Mouse (Mus musculus) WW6 (cell line): ENCODE measurements at regions not wholly inside any gene's neighbourhood (a gene's known extent, or its start where the extent isn't known, plus 50 kb on each side); places are given as distances from the start of the nearest gene placed in this dataset.

Source experiments
- DNase-seq: peaks from one replicate; pipeline ENCODE4 v3.0.0-alpha.2; 2013; ENCODE audit warnings: low read depth, low spot score

DNA sequence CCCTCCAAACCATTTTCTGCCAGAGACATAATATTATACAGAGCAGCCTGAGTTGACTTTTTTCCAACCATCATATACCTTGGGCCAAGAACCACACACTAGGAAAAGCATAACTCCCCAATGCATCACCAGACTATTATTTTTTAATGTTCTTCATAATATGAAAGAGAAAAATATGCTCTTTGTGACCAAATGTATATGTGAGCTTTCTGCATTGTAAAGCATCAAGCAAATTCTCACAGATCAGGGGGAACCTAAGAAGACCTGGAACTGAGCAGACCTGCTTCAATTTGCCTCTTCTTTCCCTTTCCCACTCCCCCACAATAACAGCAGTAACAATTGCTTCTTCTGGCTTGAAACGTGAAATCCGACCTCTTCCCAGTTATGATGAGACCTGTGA, 407.6 kb downstream of the Atp6ap1l start:
- DNase-seq, result no peak

DNA sequence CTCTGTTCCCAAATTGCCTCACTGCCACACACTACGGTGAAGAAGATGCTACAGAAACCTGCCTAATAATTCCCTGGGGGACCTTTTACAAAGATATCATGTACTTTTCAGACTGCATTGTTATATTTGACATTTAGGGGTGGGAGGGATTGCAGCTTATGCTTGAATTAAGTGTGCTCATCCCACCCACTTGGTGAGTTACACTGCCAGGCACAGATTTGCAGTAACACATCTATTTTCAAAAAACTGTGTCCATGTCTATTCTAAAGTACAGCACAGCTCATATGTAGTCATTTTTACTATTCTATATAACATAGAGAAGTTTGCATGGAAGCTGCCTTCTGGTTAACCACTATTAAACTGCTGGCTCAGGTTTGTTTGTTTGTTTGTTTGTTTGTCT, 404.3 kb upstream of the Xrcc4 start:
- DNase-seq, result no peak

DNA sequence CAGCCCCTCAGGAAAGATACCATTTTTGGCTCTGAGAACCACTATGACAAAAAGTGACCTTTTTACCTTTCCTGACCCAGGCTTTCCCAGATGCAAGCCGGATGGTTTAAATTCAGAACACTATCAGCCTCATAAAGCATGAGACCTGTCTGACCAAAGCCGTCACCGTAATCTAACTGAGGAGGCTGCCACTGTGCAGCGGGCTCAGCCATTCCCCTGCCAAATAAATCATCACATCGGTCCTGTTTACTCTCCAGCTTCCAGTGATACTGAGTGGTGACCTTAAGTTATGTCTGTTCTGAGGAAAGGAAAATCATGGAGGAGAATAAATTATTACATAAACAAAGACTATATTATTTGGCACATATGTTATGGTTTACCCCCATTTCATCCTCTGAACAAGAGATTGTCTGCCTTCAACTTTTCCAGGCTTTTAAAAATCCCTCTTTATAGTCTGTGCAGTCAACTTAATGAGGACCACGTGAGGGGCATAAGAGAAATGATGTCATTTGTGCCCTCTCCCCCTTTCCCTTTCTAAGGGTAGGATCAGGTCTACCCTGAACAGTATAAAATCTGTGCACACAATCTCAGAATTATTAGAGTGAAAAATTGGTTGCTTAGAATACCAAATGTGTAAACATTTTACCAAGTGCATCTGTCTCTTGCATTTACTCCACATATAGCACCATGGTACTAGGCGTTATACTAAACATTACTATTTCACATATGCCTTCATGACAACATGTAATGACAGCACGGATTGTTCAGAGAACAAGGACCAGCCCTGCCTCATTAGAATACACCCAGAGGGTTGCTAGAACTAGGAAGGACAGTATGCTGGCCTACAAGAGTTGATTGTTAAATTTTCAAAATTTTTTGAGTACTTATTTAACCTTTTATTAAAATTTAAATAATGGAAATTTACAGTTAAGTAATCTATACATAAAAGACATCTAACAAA, 401.9 kb upstream of the Xrcc4 start:
- no peak for DNase-seq

DNA sequence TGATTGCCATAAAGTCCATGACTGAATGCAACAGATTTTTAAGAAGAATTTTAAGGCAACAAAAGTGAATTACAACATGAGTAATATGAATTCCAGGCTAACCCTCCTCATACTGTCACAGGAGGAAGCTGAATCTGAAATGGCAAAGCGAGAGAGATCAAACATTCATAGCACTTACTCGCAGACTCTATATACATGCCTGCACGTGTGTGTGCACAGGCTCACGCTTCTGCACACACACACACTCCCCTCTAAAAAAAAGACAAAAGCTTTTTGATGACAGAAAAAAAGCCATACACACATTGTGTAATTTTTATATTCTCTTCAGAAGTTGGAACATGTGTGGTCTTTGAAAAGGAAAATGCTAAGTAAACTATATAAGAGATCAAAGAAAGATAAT, 391.1 kb upstream of the Xrcc4 start:
- DNase-seq, result no peak

DNA sequence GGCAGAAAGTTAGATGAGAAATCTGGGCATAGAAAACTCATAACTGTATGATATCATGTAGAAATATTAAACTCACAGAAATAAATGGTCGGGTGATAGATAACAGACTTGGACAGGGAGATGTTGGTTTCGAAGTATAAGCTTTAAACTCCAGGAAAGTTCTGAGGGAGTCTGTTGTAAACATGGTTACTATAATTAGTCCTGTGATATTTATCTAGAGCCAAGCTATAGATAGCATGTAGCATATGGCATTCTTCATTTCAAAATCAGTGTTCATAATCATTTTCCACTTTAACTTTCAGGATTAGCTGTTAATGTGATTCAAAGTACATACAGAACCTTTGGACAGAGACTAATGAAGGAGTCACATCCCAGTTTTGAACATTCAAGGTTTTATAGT, 387.5 kb upstream of the Xrcc4 start:
- DNase-seq, result no peak

DNA sequence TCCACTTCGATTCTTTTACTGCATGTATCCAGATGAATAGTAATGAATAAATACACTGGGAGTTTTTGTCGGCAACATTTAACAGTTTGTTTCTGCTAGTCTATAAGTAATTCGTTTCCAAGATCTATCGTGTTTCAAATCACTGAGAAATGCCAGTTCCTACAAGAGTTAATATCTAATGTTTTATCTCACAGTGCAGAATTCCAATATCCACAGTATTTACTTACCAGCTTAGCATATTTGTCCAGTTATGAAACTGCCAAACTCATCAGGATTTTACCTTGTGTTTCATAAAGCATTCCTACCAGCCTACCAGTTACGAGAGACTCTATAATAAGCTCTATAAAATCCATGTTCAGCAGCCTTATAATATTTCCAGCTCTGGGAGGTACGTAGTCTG, 385.1 kb upstream of the Xrcc4 start:
- no peak for DNase-seq

DNA sequence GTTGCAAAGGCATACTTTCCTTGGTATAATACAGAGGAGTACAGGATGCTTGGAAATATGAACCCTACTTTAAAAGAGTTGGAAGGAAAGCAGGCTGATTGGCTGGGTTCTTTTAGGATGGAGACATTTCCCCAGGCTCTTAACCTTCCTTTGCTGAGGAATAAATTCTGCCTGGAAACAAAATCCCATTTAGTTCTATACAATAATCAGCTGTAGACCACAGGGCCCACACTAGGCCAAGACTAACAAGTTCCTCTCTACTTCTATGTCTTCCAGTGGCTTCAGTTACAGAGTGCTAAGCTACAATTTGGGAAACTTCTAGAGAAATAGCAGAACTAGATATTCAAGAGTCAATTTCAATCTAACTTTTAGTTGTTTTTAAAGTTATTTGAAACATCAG, 384.6 kb upstream of the Xrcc4 start:
- DNase-seq, result no peak

DNA sequence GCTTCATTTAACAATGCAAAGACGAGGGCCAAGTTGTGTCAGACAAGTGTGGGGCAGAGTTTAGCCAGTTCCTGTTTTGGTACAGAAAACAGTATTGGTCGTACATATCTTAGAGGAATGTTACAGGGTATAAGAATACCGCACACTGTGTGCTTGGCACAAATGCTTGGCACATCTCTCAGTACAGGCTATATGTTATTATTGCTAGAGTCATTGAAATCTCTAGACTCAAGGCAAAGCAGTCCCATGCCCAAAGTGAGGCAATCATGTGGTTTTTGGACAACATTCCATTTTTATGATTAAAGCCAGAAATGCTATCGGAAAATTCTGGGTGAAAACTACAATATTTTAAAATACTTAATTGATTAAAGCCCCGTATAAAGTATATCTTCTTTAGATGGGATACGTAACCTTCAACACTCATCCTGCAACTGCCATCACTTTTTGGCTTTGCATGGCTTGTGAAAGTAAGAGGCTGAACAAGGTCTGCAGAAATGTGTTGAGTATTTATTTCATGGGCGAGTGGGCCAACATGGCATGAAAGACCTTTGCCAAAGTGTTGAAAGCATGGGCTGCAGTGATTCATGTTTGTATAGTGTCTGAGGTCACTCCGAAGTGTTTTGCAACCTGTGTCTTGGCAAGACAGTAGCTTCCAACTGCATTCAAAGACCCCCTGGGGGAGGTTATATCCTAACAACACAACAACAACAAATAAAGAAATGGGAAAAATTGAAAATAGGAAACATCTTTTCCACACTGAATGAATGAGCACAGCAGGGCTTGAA, 383.8 kb upstream of the Xrcc4 start:
- no peak for DNase-seq

DNA sequence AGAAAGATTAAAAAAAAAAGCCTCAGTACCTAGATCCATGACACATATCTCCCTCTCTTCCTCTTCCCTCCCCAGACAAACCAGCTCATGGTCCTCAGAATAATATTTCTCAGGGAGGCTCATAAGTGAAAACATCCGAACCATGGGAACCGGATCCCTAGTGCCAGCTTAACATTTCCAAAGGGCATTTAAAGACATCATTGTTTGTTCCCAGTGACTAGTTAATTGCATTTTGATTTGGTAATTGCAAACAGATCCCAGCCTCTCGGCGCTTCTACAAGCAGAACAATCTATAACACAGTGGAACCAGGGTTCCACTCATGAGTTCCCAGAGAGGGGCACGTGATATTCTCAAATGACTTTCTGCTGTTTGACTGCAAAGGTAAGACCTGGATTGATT, 376.7 kb upstream of the Xrcc4 start:
- no peak for DNase-seq

DNA sequence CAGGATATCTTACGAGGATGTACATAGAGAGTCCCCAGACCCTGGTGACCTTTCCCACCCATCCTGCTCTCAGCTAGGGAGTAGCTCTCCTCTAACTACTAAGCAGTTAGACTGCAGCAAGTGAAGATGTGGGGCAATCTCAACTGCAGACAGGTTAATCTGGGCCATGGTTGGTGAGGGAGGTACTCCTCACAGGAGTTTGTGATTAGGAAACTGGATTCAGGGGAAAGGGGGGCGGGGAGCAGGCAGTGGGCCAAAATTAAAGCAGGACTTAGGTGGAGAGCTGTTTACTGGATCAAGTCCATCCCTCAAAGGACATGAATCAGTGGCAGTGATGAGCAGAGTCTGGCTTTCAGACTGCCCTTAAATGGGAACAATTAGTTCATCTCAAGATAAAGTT, 374.6 kb upstream of the Xrcc4 start:
- DNase-seq, result no peak

DNA sequence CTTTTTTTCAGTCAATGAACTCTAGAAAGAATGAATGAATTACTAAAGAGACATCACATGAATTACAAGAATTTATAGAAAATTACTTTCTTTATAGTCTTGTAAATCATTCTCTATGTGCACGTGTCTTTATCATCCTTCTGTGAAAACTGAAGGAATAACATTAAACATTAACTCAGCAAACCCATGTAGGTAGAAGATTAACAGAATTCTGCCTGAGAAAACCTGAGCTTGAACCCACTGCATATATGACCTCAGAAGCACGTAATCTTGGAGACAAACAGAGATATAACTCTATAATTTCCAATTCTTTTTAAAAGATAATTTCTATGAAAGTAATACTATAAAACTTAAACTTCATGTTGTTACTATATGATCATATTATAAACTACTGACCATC, 374.0 kb upstream of the Xrcc4 start:
- no peak for DNase-seq

DNA sequence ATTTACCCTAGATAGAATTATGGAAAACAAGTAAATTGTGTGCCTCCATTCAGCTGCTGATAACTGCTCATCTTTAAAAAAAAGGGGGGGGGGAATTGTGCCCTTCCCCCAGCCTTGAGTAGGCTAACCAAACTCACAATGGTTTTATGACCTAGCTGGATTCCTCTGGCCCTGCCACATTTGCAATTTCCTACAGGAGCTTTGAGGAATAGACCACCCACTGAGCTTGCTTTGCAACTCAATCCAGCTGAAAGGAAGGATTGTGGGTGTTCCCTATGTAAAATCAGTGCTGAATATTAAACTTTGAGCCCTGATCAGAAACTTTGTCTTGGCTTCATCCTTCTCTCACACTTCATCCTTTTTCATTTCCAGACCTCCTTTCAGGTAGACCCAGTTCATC, 365.2 kb upstream of the Xrcc4 start:
- peak; percentile 5 for DNase-seq

DNA sequence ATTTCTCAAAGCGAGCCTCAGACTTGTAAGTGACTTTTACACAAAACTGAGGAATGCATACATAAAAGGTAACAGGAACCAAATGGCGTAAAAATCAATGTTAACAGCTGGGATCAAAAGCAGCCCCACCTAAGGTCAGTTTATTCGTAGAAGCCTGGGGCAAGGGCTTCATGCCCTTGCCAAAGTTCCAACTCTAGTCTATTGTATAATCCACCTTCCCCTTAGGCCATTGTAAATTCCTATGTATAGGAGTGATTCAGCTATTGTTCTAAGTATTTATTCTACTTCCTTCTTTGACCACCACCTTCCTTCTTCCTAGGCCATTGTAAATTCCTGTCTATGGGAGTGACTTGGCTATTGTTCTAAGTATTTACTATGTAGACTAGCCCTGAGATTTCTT, 337.5 kb upstream of the Xrcc4 start:
- DNase-seq, result no peak

DNA sequence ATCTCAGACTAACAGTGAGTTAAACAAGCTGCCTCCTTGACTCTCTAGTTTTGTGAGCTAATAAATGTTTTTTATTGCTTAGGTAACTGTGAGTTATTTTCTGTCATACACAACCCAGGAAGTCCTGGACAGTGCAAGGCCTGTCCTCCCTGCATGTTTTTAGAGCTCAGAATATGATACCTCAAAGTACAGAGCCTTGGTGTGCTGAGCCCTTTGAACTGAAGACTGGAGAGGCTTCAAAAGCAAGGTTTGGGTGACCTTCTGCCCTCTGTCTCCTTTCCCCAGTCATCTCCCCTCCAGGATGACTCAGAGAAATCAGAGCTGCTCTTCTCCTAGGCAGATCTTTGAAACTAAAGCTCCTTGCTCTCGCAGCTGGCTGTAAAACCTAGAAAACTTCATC, 336.0 kb upstream of the Xrcc4 start:
- no peak for DNase-seq

DNA sequence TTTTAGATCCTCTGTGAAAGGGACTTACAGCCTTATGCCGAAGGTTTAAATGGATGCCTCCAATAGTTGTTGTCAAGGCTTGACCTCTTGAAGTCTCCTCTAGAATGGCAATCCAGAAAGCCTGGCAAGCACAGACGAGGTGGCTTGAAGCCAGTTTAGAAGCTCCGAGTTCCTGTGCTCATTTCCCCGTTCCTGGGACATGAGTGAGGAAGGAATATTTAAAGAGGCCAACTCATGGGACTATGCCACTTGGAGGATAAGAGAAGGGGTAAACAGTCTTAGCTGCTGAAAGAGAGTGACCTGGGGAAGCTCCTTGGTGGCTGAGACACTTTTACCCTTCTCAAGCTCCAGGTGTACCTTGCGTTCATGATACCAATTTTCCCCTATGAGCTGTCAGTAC, 335.1 kb upstream of the Xrcc4 start:
- no peak for DNase-seq

DNA sequence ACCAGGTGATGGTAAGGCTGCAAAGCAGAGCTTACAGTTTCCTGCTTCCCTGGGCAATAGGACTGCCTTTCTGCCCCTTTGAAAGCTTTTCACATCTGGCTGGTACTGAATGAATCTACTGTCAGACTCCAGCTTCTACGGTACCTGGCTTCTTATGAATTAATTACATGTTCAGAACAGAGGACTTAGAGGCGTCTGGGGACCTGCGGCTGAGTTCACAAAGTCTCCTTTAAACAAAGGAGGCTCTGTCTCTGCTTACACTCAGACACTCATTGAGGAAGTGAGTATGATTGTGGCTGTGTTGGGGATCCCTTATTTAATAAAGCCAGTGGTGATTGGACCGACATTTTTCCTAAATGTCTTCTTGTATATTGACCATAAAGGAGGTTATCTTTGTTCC, 331.6 kb upstream of the Xrcc4 start:
- no peak for DNase-seq

DNA sequence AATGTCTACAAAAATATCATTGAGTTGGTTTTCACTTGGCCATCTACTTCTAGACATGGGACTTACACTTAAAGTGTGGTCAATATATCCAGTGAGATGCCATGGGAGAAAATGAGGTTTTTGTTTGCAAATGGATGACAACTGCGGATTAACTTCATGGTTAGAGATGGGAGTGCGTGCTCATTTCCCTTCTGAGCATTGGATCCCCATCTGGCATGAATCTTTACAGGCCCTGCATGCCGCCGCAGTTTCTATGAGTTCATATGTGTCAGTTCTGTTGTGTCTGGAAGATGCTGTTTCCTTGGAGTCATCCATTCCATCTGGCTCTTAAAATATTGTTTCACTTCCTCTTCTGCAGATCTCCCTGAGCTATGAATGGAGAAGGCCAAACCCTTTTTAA, 315.0 kb upstream of the Xrcc4 start:
- no peak for DNase-seq

DNA sequence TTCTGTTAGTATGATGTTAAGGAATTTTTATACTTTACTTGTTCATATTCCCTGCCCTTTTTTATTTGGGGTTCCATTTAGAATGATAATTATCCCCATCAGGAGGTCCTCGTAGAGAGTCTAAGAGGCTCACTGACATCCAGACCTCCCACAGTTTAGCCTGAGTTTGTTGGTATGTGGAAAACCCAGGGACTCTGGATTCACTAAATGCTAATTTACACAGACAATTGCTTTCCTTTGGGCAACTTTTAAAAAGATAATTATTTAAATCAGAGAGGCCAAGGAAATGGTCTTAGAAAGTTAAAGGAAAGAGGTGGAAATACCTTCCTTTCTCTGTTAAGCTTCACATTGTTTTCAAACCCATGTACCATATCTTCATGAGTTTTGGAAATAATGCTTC, 312.7 kb upstream of the Xrcc4 start:
- DNase-seq, result no peak

DNA sequence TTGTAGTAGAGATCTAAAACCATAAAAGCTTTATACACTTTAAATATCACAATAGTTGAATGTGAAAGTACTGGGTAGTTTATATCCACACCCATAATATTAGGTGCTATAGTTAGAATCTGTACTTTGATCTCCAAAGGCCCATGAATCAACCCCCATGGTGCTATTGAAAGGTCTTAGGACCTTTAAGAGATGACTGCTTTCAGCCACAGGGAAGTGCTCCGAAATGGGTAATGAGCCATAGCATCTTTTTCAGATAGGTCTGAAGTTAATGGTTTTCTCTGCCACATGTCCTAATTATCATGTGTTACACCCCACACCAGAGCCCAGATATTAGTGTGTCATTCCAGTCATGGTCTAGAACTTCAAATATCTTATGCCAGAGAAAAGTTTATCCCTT, 312.1 kb upstream of the Xrcc4 start:
- DNase-seq, result no peak

DNA sequence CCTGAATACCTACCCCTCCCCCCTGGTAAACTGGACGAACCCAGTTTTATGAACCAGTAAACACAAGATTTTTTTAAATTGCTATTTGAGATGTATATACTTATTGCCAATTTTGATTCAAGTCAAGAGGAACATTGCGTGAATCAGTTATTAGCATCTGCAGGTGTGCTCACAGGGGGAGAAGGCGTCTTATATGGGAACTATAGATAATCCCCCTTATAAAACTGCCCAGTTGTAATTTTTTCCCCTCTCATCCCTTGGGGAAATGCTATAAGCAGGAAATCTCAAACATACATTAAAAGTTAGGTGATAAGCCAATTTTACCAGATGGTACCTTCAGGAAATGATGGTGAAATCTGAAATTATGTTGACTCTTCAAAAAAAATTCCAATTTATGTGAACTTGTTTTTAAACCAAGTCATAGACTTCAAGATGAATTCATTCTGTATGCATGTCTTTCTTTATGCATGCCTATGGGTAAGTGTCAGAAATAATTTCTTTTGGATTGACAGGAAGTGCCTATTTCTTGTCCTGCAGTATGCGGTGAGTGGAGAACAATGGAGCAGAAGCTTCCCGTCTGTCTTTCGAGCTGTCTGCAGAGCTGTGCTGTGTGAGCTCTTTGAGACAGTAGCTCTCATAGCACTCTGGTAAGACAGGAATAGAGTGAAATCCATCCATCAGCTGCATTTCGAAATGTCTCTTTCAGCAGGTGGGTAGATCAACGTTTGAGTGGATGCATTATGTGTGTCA, 306.0 kb upstream of the Xrcc4 start:
- DNase-seq, result no peak

DNA sequence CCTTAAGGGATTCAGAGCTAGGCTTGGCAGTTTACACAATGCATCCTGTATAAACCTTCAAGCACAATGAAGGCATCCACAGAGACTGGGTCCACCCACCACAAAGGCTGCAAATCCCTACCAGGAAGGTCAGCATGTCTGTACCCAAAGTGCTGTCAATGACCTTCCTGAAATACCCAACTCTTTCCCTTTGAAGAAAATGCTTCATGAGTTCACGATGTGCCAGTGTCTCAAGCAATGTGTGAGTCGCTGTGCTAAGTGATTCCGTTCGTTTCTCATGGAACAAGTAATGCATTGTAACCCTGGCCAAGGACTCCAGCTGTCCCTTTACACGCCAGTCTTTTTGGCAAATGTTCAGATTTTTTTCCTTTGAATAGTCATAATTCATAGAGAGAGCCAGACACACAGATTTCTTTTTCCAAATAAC, 305.4 kb upstream of the Xrcc4 start:
- DNase-seq, result no peak

DNA sequence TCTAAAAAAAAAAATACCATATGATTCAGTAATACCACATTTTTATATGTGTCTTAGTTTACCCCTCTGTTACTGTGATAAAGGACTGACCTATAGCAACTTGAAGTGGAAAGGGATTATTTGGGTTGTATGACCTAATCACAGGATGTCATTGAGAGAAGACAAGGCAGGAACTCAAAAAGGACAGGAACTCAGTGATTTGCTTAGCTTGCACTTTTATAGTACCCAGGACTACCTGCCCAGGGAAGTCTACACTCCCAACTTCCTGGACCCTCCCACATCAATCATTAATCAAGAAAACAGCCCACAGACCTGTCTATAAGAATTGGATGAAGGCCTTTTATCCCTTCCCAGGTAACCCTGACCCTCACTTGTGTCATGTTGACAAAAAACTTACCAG, 303.0 kb upstream of the Xrcc4 start:
- no peak for DNase-seq
